Mouse (Mus musculus): ENCODE results near the gene Dnah6. TPM values are rescaled to one million over a fixed set of nuclear protein-coding genes. Genes with fewer than 3 reads are reported as not detected.

Dnah6 gene
- polyA plus RNA-seq, 1 experiment from 2014 or later = 0.02 TPM

DNA sequence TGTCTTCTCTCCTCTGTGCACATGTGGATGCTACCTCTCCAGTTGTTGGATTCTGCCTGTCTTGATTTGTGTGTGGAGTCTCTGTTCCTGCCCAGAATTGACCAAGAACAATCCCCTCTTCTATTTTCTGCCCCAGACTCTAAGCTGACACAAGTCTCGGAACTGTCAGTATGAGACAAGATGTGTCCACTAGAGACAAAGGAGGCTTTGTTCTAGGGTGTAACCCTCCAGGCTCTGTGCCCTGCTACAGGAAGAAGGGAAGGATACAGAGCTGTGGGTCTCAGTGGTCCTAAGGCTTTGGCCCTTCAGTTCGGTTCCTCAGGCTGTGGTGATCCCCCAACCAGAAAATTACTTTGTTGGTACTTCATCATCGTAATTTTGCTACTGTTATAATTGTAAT, 251.7 kb downstream of the Dnah6 start:
- 79% methylated on average over 3 of the region's 3 CpGs for WGBS
- Histone ChIP-seq H3K27me3 (ENCODE audit: control insufficient read depth, insufficient read depth, low read length) (no peaks in the 10 kb centered on the region), H3K9me3 (ENCODE audit: control insufficient read depth, low read length) (no peaks in the 10 kb centered on the region), H3K4me1 (replicated peaks; ENCODE audit: control insufficient read depth, insufficient read depth) (no peaks in the 10 kb centered on the region), H3K4me2 (replicated peaks; ENCODE audit: low read depth) (no peak overlapping the region), H3K36me3 (ENCODE audit: control insufficient read depth, insufficient read depth, low read length) (no peaks in the 10 kb centered on the region), H3K27ac (replicated peaks) (no peak overlapping the region), H3K4me3 (ENCODE audit: low read depth, low read length) (no peak overlapping the region), H3K9ac (ENCODE audit: low read length) (no peak overlapping the region)
- DNase-seq (ENCODE audit: low spot score) = no peak
- ATAC-seq (ENCODE audit: low FRiP score, low TSS enrichment) = no peak
- TF ChIP-seq EP300 (optimal IDR thresholded peaks at IDR 0.05) (no peak), CTCF (IDR thresholded peaks at IDR 0.05; ENCODE audit: low read depth) (no peak)

Other genes with a start within 250 kb of the Dnah6 start
- gene Suclg1, start 26.7 kb upstream of the Dnah6 start, polyA plus RNA-seq (2015; fragmentation: Nextera tagmentation; extraction: Ambion mirVana) = 198 and 205 TPM in 2 replicates
- gene 4931417E11Rik, start 248.0 kb upstream of the Dnah6 start, polyA plus RNA-seq (2015; fragmentation: Nextera tagmentation; extraction: Ambion mirVana) = 0.11 TPM in 1 of 2 replicates, not detected in the other